Mouse (Mus musculus): Measurements from ENCODE around the gene Chrna10.
A peak's percentile ranks its signal among the peaks of the same experiment; 100 is the strongest.

Gene Chrna10

DNA sequence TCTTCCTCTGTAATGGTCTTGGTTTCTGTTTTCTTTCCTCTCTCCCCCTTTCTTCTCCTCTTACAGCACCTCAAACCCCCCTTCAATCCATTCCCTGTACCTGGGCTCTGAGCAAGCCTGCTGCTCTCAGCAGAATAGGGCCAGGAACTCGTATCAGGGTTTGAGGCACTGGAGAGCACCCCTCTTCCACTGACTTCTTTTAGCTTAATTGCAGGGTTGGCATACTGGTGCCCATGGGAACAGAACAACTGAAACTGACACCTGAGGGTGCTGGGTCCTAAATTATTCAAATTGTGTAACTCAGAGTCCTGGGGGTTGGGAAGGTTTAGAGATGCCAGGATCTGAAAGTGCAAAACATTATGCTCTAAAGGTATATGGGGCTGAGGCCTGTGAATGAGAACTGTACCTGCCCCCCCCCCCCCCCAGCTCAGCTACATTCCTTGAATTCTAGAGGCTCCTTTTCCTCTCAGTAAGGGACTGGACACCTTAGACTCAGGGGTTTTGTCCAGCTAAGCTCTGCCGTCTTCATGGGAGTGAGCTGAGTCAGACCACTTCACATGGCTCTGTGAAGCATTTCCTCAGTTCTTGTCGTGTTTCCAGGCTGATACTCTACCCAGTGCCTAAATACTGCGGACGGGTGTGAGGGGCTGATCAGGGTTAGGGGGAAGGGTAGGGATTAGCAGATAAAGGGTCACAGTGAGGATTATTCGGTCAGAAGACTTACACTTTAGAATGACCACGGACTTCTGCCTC is at the start of gene Chrna10:
TSS of gene Chrna10 (minus strand) at position 250 of the 753 bp plus-strand sequence.
- DNase-seq (ENCODE audit: low read depth, low spot score) = no peak

DNA sequence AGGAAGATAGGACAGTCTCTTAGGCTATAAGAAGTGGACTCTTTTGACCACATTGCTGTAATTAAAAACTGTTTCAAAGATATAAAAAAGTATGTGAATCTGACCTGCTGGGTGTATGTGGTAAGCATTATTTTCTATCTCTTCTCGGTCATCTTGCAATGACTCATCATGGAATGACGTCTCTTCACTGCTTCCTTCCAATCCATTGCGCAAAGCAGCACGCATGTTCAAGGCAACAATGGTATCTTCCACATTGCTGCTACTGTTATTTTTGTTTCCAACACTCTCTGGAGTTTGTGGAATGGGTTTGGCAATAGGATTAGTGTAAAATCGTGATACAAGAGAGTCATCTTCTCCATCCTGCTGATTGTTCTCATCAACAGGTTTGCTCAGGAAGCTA is 37.1 kb upstream of the Chrna10 start:
- DNase-seq (ENCODE audit: low read depth, low spot score) = no peak

DNA sequence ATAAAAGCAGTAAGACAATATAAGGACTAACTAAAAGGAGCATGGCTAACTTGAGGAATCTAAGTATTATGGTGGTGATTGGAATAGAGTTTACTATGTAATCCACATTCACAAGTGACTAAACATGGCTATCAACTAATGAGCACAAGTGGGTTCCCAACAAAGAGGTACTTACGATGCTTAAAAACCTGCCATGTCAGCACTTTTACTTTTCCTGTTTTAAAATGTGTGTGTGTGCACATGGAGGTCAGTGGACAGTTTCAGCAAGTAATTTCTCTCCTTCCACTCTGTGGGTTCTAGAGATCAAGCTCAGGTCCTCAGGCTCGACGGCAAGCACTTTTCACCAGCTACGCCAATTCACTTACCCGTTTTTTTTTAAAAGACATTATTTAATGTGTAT is 21.3 kb upstream of the Chrna10 start:
- DNase-seq (ENCODE audit: low read depth, low spot score) = no peak

DNA sequence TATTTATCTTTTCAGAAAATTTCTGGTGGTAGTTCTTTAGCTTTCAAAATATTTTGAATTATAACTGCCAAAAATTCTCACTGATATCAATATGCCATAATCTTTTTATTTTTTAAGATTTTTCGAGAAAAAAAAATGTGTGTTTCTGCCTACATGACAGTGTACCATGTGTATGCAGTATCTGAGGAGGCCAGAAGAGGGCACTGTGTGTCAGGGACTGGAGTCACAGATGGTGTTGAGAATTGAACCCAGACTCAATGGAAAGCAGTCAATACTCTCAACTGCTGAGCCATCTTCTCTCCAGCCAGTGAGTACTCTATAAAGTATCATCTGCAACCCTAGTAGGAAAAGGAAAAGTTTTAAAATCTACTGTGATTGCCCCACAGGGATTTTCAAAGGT is 20.8 kb upstream of the Chrna10 start:
- DNase-seq (ENCODE audit: low read depth, low spot score) = peak; percentile 72

DNA sequence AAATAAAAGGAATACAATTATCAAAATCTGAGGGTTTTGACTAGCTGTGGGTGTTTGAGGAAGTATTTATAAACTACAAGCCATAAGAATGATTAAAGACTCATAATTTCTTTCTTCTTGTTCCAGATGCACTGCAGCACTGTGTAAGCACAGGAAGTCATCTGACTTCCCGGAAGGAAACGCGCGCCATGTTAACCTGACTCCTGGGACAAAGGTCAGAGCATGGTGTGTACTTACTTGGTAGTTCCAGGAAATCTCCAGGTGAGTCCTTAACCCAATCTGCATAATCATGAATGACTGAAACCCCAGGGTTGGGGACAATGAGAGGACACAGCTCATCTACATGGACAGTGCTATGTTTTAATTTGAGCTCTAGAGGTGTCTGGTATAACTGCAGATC is 15.8 kb upstream of the Chrna10 start:
- DNase-seq (ENCODE audit: low read depth, low spot score) = peak; percentile 40

DNA sequence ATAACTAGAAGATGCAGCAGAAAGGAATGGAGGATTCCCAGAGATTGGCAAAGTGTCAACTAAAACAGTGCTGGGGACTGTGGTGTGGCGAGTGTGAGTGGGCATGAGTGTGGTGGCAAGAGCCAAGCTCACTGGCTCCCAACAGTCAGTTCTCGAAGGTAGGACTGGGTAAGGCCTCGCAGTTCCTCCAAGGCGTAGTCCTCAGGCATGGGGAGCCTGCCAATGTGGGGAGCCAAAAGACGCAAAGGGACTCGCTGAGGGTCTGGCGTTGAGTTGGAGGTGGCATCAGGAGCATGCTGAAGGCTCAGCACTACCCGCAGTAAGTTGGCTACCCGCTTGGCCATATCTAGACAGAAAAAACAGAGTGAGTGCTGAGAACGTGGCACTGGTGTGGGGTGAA is 3.7 kb upstream of the Chrna10 start:
- no peak for DNase-seq (ENCODE audit: low read depth, low spot score)

DNA sequence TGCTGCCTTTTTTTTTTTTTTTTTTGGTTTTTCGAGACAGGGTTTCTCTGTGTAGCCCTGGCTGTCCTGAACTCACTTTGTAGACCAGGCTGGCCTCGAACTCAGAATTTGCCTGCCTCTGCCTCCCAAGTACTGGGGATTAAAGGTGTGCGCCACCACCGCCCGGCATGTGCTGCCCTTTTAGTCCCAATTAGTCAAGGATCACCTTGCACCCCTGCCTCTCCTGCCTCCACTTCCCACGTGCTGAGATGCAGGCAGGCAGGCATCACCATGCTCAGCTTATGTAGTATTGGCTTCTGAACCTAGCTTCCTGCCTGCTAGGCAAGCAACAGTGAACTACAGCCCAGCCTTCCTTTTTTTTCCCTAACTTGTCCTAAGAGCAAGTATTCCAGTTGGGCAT is 754 bp upstream of the Chrna10 start:
- no peak for DNase-seq (ENCODE audit: low read depth, low spot score)

DNA sequence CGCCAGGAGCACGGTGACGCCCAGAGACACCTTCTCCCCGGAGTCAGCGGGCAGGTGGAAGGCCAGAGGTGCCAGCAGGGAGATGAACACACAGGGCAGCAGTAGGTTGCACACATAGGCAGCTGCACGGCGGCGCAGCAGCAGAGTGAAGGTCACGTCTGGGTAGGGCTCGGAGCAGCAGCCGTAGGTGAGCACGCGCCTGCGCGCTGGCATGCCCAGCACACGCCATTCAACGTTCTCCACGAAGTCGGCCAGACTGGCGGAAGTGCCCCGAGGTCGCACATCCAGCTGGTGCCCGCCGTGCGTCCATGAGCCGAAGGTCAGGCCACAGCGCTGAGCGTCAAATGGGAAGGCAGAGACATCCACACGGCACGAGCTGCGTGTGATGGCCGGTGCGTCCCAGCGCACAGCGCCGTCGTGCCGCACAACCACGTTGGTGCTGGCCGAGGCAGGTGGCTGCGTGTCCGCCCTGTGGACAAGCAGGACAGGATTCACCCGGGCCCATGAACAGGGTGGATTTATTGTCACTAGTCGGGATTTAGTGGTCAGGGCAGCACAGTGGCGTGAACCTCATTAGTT is 3.4 kb downstream of the Chrna10 start:
- peak; percentile 52 for DNase-seq (ENCODE audit: low read depth, low spot score)

DNA sequence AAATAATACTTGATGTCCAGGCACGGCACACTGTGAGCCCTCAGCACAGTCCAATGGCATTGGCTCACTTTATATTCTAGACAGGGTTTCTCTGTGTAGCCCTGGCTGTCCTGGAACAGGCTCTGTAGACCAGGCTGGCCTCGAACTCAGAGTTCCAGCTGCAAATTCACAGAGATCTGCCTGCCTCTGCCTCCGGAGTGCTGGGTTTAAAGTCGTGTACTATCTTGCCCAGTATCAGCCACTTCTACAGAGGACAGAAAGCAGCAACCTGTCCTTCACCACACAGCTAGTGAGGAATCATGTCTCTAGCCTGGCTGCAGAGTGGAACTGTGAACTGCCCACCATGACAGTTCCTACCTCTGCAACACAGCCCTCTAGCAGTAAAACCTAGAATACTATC is 6.9 kb downstream of the Chrna10 start:
- no peak for DNase-seq (ENCODE audit: low read depth, low spot score)

DNA sequence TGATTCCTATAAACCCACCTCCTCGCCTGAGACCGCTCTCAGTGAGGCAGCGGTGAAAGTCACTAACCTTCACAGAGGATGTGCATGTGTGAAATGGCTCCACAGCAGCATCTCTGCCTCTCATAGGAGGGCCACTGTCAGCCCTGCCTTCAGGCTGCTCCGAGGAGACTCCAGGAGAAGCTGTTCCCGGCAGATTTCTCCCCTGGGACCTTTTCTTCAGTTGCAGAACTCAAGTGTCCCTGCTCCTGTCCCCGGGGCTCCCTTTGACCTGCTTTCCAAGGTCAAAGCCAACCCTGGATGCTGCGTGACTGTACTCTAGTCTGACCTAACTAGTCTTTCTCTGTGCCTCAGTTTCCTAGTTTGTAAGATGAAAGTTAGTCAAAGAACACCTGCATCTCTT is 7.5 kb downstream of the Chrna10 start, which contains the start of gene Art5:
TSS of gene Art5 (minus strand) at position 319 of the 400 bp plus-strand sequence.
- DNase-seq (ENCODE audit: low read depth, low spot score) = no peak

DNA sequence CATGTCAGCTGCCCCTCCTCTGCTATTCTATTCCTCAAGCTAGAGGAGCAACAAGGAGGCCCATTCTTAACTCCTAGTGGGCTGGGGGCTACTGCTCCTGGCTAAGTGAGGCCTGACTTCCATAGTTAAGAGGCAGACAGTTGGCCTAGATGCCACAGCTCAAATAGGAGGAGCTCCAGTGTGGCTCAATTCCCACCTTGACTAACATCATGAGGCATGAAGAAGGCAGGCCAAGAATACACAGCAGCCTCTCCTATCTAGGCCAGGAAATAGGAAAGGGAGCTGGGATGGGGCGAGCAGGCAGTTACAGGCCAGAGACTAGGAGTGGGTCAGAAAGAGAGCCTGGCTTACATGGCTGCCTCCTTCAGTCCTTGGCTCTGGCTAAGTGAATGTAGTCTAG is 8.4 kb downstream of the Chrna10 start:
- DNase-seq (ENCODE audit: low read depth, low spot score) = no peak

DNA sequence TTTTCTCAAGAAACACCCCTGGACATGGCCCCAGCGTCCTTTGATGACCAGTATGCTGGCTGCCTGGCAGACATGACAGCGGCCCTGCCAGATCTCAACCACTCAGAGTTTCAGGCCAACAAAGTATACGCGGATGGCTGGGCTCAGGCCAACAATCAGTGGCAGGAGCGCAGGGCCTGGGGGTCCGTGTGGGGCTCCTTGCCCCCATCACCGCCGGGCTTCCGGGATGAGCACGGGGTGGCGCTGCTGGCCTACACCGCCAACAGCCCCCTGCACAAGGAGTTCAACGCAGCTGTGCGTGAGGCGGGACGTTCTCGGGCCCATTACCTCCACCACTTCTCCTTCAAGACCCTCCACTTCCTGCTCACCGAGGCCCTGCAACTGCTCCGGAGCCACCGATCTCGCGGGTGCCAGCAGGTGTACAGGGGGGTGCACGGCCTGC is 9.9 kb downstream of the Chrna10 start:
- peak; percentile 46 for DNase-seq (ENCODE audit: low read depth, low spot score)

DNA sequence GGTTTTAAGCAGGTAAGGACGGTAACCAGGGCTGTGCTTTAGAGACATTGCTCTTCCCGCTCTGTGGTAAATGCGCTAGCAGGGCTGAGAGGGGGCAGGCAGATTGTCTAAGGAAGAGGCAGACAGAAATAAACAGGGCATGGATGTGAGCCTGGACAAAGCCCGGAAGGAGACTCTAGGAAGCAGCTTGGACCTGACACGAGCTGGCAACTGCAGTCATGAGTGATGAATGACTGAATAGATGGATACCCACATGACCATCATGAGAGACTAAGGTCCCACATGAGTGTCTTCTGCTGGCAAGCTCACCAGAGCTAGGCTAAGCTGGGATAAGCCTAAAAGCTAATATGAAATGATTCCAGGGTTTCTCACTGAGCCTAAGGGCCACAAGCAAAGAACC is 12.5 kb downstream of the Chrna10 start:
- no peak for DNase-seq (ENCODE audit: low read depth, low spot score)

DNA sequence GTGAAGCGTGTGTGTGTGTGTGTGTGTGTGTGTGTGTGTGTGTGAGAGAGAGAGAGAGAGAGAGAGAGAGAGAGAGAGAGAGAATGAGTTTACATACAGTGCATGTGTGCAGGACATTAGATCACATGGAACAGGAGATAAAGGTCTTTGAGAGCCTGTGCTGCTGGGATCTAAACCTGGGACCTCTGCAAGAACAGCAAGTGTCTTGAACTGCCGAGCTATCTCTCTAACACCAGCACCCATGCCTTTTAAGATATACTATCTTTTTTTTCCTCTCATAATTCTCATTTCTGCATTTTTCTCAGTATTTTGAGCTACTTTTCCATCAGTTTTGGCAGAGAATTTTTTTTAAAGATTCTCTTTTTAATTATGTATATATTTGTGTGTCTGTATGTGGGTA is 13.1 kb downstream of the Chrna10 start:
- no peak for DNase-seq (ENCODE audit: low read depth, low spot score)

DNA sequence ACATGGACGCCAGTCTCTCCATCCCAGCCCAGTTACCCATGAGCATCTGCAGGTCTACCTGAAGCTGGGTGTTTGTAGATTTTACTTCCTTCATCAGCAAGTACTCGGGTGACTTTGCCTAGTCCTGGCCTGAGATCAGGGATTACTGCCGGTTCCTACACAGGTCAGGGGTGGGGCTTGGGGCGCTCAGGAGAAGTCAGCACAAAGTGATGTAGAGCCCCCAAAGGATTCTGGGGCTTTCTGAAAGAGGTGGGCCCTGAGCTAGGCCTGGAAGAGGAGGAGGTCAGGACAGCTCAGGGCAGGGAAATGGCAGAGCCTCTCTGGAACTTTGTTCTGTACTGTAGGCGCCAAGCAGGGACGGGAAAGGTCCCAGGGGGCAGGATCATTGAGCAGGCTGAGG is 13.9 kb downstream of the Chrna10 start:
- DNase-seq (ENCODE audit: low read depth, low spot score) = peak; percentile 51

DNA sequence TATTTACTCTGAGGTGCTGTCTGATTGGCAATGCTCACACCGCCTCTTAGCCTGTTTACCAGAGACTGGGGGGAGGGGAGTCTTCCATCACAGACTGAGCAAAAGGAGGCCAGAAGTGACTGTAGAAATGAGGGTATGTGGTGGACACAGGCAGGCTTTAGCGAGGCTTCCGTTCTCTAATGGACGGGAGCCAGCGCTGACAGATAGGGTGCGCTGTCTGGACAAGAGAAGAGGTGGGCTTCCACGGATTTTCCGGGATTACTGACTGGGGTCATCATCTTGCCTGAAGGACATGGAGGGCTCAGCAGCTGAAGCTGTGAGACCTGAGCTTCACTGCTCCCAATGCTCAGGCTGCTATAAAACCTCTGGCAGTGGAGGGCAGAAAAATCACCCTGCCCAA is 14.4 kb downstream of the Chrna10 start:
- DNase-seq (ENCODE audit: low read depth, low spot score) = no peak

DNA sequence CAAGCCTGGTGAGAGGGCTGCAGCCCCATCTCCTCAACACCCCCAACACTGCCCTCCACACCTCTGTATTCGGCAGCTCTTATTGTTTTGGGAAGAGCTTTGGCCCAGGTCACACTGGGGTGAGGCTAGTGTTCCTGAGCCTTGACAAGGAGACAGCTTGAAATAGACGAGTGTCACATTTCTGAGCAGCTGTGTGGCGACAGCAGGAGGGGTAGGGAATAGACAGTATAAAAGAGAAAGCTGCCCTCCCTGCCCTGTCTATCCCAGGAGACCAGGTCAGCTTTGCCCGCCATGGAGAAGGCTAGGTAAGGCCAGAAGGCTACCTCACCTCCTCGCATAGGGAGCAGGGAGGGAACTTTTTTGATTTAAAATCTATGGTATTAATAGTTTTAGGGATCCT is 15.1 kb downstream of the Chrna10 start, which contains the start of gene Art1:
TSS of gene Art1 (plus strand) at position 257 of the 400 bp plus-strand sequence.
- DNase-seq (ENCODE audit: low read depth, low spot score) = no peak

DNA sequence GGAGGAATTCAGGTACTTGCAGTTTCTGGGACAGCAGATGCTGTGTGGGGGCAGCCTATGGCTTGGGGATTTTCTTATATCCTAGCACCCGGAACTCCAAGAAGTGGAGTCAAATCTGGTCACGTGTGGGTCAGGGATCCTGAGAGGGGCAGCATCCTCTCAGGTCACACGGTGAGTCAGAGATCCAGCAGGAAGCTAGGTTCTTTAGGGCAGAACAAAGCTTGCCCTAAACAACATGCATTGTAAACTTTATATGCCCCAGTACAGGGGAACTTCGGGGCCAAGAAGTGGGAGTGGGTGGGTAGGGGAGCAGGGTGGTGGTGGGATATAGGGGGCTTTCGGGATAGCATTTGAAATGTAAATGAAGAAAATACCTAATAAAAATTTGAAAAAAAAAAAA is 15.8 kb downstream of the Chrna10 start:
- DNase-seq (ENCODE audit: low read depth, low spot score) = no peak

DNA sequence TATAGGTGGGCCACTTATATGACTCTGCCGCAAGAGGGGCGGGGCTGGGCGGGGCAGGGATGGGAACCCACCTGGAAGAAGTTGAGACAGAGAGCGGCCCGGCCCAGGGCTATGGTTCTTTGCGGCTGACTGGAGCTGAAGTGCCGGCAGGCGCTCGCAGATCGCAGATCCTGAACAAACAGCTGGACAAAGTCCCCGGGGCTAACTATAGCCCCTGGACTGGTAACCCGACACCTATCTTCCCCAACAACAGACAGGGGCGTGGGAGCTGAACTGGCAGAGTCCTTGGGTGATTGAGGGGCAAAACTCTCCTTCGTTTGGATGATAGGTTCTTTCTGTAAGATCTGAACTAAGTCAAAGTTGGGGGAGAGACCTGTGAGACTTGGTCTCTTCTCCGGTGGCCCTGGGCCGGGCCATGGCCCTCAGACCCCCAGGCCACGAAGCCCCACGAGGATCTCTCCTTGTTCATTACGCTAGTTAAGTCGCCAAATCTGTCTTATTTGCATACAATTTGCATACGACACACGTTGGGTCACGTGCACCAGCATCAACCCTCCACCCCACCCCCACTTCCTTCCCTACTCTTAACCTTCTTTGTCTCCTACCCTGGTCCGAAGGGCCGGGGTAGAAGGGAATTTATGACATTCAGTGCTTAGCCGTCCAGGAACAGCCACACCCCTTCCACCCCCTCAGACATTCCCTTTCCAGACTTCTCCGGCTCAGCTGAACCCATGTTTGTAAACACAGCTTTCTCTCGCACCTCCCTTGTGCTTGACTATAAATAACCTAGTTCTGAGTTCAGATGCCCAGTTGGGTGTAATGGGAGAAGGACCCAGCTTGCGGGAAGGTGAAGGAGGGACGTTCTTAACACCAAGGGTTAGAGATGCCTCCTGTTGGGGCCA is 16.6 kb downstream of the Chrna10 start:
- DNase-seq (ENCODE audit: low read depth, low spot score) = peak; percentile 82

DNA sequence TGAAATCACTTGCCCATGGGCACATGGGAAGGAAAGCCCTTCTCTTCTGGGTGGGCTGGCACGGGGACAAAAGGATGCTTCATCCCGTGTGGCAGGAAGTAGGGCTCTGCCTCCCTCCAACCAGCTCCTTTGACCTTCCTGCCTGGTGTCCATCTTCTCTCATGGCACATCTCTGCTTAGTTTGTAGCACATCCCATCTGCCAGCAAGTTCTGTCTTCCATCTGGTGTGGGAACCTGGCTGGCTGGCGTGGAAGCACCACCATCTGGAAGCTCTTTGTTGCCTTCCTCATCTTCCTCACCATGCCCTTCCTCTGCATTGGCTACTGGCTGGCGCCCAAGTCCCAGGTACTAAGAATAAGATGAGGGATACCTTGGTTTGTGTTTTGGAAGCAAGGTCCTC is 29.3 kb downstream of the Chrna10 start:
- DNase-seq (ENCODE audit: low read depth, low spot score) = no peak

DNA sequence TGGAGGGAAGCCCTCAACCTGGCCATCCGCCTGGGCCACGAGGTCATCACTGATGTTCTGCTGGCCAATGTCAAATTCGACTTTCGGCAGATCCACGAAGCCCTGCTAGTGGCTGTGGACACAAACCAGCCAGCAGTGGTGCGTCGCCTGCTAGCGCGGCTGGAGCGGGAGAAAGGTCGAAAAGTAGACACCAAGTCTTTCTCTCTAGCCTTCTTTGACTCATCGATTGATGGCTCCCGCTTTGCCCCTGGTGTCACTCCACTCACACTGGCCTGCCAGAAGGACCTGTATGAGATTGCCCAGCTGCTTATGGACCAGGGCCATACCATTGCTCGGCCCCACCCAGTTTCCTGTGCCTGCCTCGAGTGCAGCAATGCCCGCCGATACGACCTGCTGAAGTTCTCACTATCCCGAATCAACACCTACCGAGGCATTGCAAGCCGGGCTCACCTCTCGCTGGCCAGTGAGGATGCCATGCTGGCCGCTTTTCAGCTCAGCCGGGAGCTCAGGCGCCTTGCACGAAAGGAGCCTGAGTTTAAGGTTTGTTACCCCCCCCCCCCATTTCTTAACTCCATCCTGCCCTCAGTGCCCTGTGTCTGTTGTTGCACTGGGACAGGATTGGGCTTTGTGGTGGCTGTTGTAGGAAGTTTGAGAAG is 32.5 kb downstream of the Chrna10 start:
- no peak for DNase-seq (ENCODE audit: low read depth, low spot score)

DNA sequence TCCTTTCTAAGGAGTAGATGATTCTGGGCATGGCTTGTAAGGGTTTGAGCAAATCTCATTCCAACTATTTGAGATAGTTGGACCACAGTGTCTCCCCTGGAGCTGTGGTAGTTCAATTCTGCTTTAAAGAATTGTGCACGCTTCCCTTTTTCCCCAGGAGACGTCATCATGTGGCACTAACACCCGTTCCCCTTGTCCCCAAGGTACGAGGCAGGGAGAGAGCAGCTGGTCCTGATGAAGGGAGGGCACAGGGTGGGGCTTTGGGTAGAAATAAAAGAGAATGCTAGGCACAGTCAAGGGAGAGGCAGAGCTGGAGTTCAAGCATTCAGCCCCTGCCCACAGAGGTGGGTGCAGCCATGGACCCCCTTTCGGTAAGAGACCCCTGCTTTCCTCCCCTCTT is 33.8 kb downstream of the Chrna10 start, which contains the start of gene Trpc2:
TSS of gene Trpc2 (plus strand) at position 301 of the 400 bp plus-strand sequence.
- DNase-seq (ENCODE audit: low read depth, low spot score) = no peak

All from ES-CJ7 (cell line).